Mouse (Mus musculus) thymus, adult 2 months (tissue): ENCODE data around the gene Atxn7l3b.

Source experiments
- CTCF ChIP-seq: fragments of 200-500 bp; IDR thresholded peaks from 2 replicates; pipeline ENCODE4 v1.5.1; 2012; ENCODE audit warnings: mild to moderate bottlenecking, control low read depth, low read length, moderate library complexity, borderline replicate concordance; ENCODE audit not compliant: control insufficient read depth, poor library complexity, insufficient read depth; ENCODE audit errors: extremely low read depth
- POLR2A ChIP-seq: fragments of 200-500 bp; IDR thresholded peaks from 2 replicates; pipeline ENCODE4 v1.6.1; 2012; ENCODE audit warnings: mild to moderate bottlenecking, low read length, control low read depth, moderate library complexity; ENCODE audit not compliant: control insufficient read depth, poor library complexity, insufficient read depth; ENCODE audit errors: extremely low read depth

DNA sequence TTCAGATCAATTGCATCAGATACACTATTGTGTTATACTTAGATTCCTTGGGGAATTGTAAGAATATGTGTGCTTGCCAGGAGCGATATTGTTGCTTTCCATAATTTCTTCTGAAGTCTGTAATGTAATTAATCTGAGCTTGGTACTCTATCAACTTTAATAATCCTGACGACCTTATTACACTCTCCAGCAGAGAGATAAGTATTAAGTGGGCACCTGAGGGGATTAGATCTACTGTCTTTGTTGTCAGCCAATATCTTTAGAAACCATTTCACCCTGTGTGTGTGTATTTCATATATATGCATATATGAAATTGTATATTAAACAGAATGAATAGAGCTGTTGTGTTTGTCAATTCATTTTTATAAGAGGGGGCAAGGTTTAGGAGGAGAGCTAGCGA lies 29.0 kb downstream of the Atxn7l3b start:
- no peak for TF ChIP-seq CTCF
- no peak for TF ChIP-seq POLR2A
